Mouse (Mus musculus) fat pad, adult 2 months (tissue): Measurements from ENCODE around the gene Wnt10b.
"Not testable (repeated sequence)": the region's sequence is repeated elsewhere in the genome, so short reads cannot be mapped to it uniquely, and the experiment has no call there.

Source experiments
- DNase-seq: peaks from one replicate; pipeline ENCODE4 v3.0.0-alpha.2; 2011; ENCODE audit warnings: low read depth, low spot score; ENCODE audit errors: extremely low read depth

Wnt10b gene

GRCm38 (mm10) chr15:98775533-98775932, 2.4 kb downstream of the Wnt10b start:
- DNase-seq: no peak

- DNase-seq: no peak
These were observed 3.9 kb downstream of the Wnt10b start for GRCm38 (mm10) chr15:98774096-98774495.

GRCm38 (mm10) chr15:98772511-98773211, 5.3 kb downstream of the Wnt10b start:
- DNase-seq: no peak

GRCm38 (mm10) chr15:98771813-98772425, 6.0 kb downstream of the Wnt10b start:
- no peak for DNase-seq

- DNase-seq: no peak
These were observed 9.7 kb downstream of the Wnt10b start for GRCm38 (mm10) chr15:98768259-98768658.

- DNase-seq: no peak
These were observed 12.0 kb downstream of the Wnt10b start for GRCm38 (mm10) chr15:98765929-98766328.

GRCm38 (mm10) chr15:98762670-98763529, 15.1 kb downstream of the Wnt10b start, which contains the start of gene Arf3:
Gene Arf3 (minus strand): TSS chr15:98763214.
- DNase-seq: no peak

- no peak for DNase-seq
These were observed 15.7 kb downstream of the Wnt10b start for GRCm38 (mm10) chr15:98762201-98762621.

- DNase-seq: no peak
These were observed 23.8 kb downstream of the Wnt10b start for GRCm38 (mm10) chr15:98754125-98754524.

GRCm38 (mm10) chr15:98753021-98753423, 24.9 kb downstream of the Wnt10b start:
- DNase-seq: no peak

- DNase-seq: no peak
These were observed 28.9 kb downstream of the Wnt10b start for GRCm38 (mm10) chr15:98749093-98749492.

GRCm38 (mm10) chr15:98747296-98747695, 30.7 kb downstream of the Wnt10b start:
- DNase-seq: no peak

GRCm38 (mm10) chr15:98746344-98746965, 31.5 kb downstream of the Wnt10b start:
- DNase-seq: no peak

- DNase-seq: not testable (repeated sequence)
These were observed 34.1 kb downstream of the Wnt10b start for GRCm38 (mm10) chr15:98743863-98744262.

- no peak for DNase-seq
These were observed 35.1 kb downstream of the Wnt10b start for GRCm38 (mm10) chr15:98742766-98743428.

- no peak for DNase-seq
These were observed 37.7 kb downstream of the Wnt10b start for GRCm38 (mm10) chr15:98740219-98740618.

GRCm38 (mm10) chr15:98738796-98739195, 39.2 kb downstream of the Wnt10b start:
- no peak for DNase-seq

GRCm38 (mm10) chr15:98737881-98738280, 40.1 kb downstream of the Wnt10b start:
- no peak for DNase-seq

GRCm38 (mm10) chr15:98736521-98736920, 41.4 kb downstream of the Wnt10b start:
- no peak for DNase-seq

GRCm38 (mm10) chr15:98733976-98734566, 43.9 kb downstream of the Wnt10b start:
- DNase-seq: no peak
